Mouse (Mus musculus) heart, embryonic 10.5 days (tissue): ENCODE measurements around the gene Etfbkmt. TPM values are rescaled to one million over a fixed set of nuclear protein-coding genes. Genes with fewer than 3 reads are reported as not detected.
A peak's percentile ranks its signal among the peaks of the same experiment; 100 is the strongest.

Experiments used
- DNase-seq: peaks from one replicate; pipeline ENCODE4 v3.0.0-alpha.2; 2017; ENCODE audit warnings: low spot score
- H3K27ac ChIP-seq: fragments of 300-500 bp; sonication (generic); 2 replicates; pipeline ENCODE4 v1.5.1; 2016; ENCODE audit warnings: mild to moderate bottlenecking
- H3K27me3 ChIP-seq: fragments of 300-500 bp; sonication (generic); 2 replicates; pipeline ENCODE4 v1.6.1; 2016; ENCODE audit warnings: mild to moderate bottlenecking; ENCODE audit not compliant: poor library complexity, insufficient read depth, severe bottlenecking
- H3K36me3 ChIP-seq: fragments of 300-500 bp; sonication (generic); 2 replicates; pipeline ENCODE4 v1.6.1; 2016; ENCODE audit warnings: mild to moderate bottlenecking, moderate library complexity
- H3K4me1 ChIP-seq: fragments of 300-500 bp; sonication (generic); 2 replicates; pipeline ENCODE4 v1.6.1; 2016; ENCODE audit warnings: mild to moderate bottlenecking
- H3K4me3 ChIP-seq: fragments of 300-500 bp; sonication (generic); 2 replicates; pipeline ENCODE4 v1.5.1; 2016; ENCODE audit warnings: mild to moderate bottlenecking, moderate library complexity
- H3K9me3 ChIP-seq: fragments of 300-500 bp; sonication (generic); 2 replicates; pipeline ENCODE4 v1.6.1; 2016; ENCODE audit warnings: mild to moderate bottlenecking, moderate library complexity
- WGBS: fragments of 180-500 bp; shearing (Covaris S2); methylation state at CpG from one replicate; pipeline ENCODE4 v1.1.7; 2016; 5-methylcytosine and 5-hydroxymethylcytosine counted together
- polyA plus RNA-seq: library from polyadenylated mRNA; unstranded; fragments of >200 nt; fragmentation: Nextera tagmentation; extraction: Ambion mirVana; gene quantifications from 2 replicates; pipeline ENCODE4 v1.2.1, GENCODE M21; 2016

Etfbkmt gene
- polyA plus RNA-seq = 14.0 and 19.9 TPM in 2 replicates

DNA sequence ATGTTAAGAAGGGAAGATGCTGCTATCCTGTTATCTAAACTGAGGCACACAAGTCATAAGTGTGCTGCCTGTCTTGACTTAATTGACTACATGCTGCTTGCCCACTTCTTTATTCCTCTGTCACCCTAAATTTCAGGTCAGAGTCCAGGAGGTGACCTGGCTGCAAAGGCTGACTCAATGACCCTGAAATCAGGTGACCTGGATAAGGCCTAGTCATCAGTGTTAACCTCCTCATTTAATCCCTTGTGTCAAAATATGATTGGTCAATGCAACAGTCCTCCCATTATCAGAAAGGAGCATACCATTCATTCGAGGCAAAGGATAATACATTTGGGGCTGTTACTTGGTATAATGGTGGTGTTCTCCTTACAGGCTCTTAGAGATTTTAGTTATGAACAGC lies at the start of gene Etfbkmt:
Gene Etfbkmt, plus strand, starts transcription at position 379 of the 400 bp plus-strand sequence.
- no peaks in the 10 kb centered on the region for H3K9me3 ChIP-seq
- H3K27me3 ChIP-seq = no peaks in the 10 kb centered on the region
- no peak within 1 kb of the TSS for H3K27ac ChIP-seq
- DNase-seq = no peak
- H3K4me3 ChIP-seq = no peak within 1 kb of the TSS
- H3K4me1 ChIP-seq = peaks cover 21% of the 10 kb centered on the region
- H3K36me3 ChIP-seq = peaks cover 13% of the 10 kb centered on the region
- WGBS = 68% methylated on average over 1 of the region's 1 CpGs

DNA sequence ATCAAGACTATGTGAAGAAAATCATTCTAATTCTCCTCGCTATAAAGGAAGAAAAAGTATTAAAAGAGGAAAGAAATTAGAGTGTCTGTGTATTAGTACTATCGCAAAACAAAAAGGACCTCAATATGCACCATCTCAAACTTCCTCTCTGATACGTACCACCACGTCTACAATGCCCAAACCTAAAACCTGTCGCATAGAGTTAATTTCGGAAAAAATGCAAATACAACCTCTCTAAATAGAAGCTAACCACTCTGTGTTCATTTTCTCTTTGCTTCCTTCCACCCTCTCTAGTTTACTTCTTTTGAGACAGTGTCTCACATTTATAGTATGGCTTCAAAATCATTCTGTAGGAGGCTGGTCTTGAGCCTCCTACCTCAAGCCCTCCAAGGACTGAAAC lies 47.2 kb upstream of the Etfbkmt start:
- H3K27ac ChIP-seq = no peak overlapping the region
- no peak for DNase-seq
- H3K4me1 ChIP-seq = peaks cover 16% of the 10 kb centered on the region
- no peak overlapping the region for H3K4me3 ChIP-seq
- no peaks in the 10 kb centered on the region for H3K27me3 ChIP-seq
- WGBS = 90% methylated on average over 6 of the region's 6 CpGs
- H3K9me3 ChIP-seq = no peaks in the 10 kb centered on the region
- no peaks in the 10 kb centered on the region for H3K36me3 ChIP-seq

DNA sequence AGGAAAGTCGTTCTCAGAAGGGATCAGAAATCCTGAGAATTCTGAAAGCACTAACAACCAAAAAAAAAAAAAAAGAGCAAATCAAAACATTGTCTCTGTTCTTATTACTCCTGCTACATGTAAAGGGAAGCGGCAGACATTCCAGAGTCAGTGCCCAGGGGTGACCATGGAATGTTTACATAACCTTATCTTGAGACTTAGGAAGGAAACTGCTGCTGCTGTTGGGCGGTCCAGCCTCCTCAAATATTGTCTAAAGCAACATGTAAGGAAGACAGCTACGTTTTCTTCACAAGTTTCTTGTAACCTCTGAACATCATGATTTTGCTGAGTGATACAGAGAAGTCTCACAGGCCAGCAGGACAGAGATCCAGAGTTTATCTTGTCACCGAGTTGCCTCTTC lies 46.2 kb upstream of the Etfbkmt start:
- no peak overlapping the region for H3K4me3 ChIP-seq
- no peak for DNase-seq
- 13% methylated on average over 5 of the region's 5 CpGs for WGBS
- peaks cover 16% of the 10 kb centered on the region for H3K4me1 ChIP-seq
- no peak overlapping the region for H3K27ac ChIP-seq
- no peaks in the 10 kb centered on the region for H3K27me3 ChIP-seq
- H3K36me3 ChIP-seq = no peaks in the 10 kb centered on the region
- no peaks in the 10 kb centered on the region for H3K9me3 ChIP-seq

DNA sequence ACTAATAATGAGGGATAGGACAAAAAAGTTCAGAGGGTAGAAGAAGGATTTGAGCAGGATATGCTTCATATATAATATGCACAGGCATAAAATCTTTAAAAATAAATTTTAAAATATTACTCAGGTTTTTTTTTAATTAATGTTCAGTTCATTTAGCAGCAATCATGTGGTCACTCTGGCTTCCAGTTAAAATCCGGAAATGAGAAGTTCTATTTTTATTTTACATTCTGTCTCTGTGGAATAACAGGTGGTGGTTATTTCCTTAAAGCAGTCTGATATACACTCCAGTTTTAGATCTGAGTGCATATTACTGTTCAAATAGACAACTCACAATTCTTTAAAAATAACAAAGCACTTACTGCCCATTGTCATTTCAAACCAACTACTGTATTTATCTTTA lies 45.1 kb upstream of the Etfbkmt start:
- 56% methylated on average over 1 of the region's 1 CpGs for WGBS
- Histone ChIP-seq H3K27me3 (no peaks in the 10 kb centered on the region), H3K27ac (no peak overlapping the region), H3K36me3 (no peaks in the 10 kb centered on the region), H3K4me3 (no peak overlapping the region), H3K9me3 (no peaks in the 10 kb centered on the region), H3K4me1 (peaks cover 16% of the 10 kb centered on the region)
- DNase-seq = no peak

DNA sequence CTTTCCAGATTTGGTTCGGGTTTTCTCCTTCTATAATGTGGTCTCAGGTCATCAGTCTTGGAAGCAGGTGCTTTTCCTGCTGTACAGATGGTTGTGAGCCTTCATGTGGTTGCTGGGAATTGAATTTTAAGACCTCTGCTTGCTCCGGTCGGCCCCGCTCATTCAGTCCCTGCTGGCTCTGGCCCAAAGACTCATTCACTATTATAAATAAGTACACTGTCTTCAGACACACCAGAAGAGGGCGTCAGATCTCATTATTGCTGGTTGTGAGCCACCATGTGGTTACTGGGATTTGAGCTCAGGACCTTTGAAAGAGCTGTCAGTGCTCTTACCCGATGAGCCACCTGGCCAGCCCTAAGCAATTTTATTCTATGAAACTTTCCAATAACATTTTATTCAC lies 44.3 kb upstream of the Etfbkmt start:
- DNase-seq = no peak
- WGBS = 75% methylated on average over 6 of the region's 6 CpGs
- Histone ChIP-seq H3K4me1 (peaks cover 16% of the 10 kb centered on the region), H3K9me3 (no peaks in the 10 kb centered on the region), H3K4me3 (no peak overlapping the region), H3K27me3 (no peaks in the 10 kb centered on the region), H3K27ac (no peak overlapping the region), H3K36me3 (no peaks in the 10 kb centered on the region)

DNA sequence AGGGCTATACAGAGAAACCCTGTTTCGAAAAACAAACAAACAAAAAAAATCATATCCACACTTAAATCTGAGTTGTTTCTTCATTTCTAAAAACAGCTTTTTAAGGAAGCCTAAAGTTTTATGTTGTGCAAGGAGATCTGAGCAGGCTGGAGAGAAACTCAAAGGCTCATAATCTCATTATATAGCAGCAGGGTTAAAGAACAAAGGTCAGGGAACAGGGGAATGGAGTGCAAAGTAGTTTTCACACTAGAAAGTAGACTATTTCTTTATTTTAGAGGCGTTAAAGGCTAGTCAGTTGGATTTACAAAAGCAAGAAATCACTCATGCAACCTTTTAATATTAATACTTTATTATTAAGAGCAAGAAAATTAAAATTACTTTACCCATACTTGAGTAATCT lies 43.4 kb upstream of the Etfbkmt start:
- Histone ChIP-seq H3K4me1 (peaks cover 16% of the 10 kb centered on the region), H3K27me3 (no peaks in the 10 kb centered on the region), H3K27ac (no peak overlapping the region), H3K4me3 (no peak overlapping the region), H3K9me3 (no peaks in the 10 kb centered on the region), H3K36me3 (no peaks in the 10 kb centered on the region)
- 78% methylated on average over 2 of the region's 2 CpGs for WGBS
- no peak for DNase-seq

GRCm38 (mm10) chr6:149097276-149097675 lies 42.4 kb upstream of the Etfbkmt start:
- WGBS = 92% methylated on average over 1 of the region's 1 CpGs
- peaks cover 18% of the 10 kb centered on the region for H3K4me1 ChIP-seq
- no peak for DNase-seq
- H3K36me3 ChIP-seq = no peaks in the 10 kb centered on the region
- no peak overlapping the region for H3K4me3 ChIP-seq
- H3K27me3 ChIP-seq = no peaks in the 10 kb centered on the region
- no peaks in the 10 kb centered on the region for H3K9me3 ChIP-seq
- no peak overlapping the region for H3K27ac ChIP-seq

DNA sequence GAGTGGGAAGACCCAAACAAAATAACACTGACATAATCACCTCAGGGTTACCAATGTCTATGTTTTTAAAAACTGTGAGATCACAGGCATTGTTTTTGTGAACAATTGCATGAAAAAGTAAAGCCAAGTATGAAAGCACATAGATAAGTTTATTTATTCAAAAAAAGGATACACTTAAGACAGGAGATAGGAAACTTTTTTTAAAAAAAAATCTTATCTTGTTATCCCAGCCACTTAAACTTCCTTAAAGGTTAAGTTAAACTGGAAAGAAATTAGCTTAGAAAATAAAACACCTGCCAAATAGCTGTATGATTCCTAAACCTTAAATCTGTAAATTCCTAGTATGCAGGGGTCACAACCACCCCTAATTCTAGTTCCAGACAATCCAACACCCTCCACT lies 40.7 kb upstream of the Etfbkmt start:
- no peaks in the 10 kb centered on the region for H3K36me3 ChIP-seq
- H3K27ac ChIP-seq = no peak overlapping the region
- H3K4me1 ChIP-seq = peaks cover 14% of the 10 kb centered on the region
- H3K27me3 ChIP-seq = no peaks in the 10 kb centered on the region
- H3K9me3 ChIP-seq = no peaks in the 10 kb centered on the region
- DNase-seq = no peak
- H3K4me3 ChIP-seq = no peak overlapping the region

- peak; percentile 84 for DNase-seq
- Histone ChIP-seq H3K27ac (peak overlapping the region; percentile 97), H3K4me3 (peak overlapping the region; percentile 91), H3K36me3 (no peaks in the 10 kb centered on the region), H3K4me1 (0 out of 2 replicates have a peak, but pooled peaks cover 3% of the 10 kb centered on the region), H3K27me3 (no peaks in the 10 kb centered on the region), H3K9me3 (no peaks in the 10 kb centered on the region)
- WGBS = 1% methylated on average over 52 of the region's 52 CpGs
These were observed 39.2 kb upstream of the Etfbkmt start for GRCm38 (mm10) chr6:149100174-149101075.

GRCm38 (mm10) chr6:149101076-149101942 lies 38.3 kb upstream of the Etfbkmt start, which contains the start of gene Dennd5b:
TSS of gene Dennd5b (minus strand) at chr6:149101680.
- DNase-seq = peak; percentile 86
- H3K9me3 ChIP-seq = no peaks in the 10 kb centered on the region
- H3K27ac ChIP-seq = peak within 1 kb of the TSS; percentile 97
- WGBS = under 1% methylated on average over 123 of the region's 124 CpGs
- H3K4me3 ChIP-seq = peak within 1 kb of the TSS; percentile 91
- H3K4me1 ChIP-seq = 0 out of 2 replicates have a peak, but pooled peaks cover 2% of the 10 kb centered on the region
- no peaks in the 10 kb centered on the region for H3K27me3 ChIP-seq
- no peaks in the 10 kb centered on the region for H3K36me3 ChIP-seq

GRCm38 (mm10) chr6:149101943-149102243 lies 37.8 kb upstream of the Etfbkmt start:
- H3K27ac ChIP-seq = peak overlapping the region; percentile 97
- H3K9me3 ChIP-seq = no peaks in the 10 kb centered on the region
- no peak for DNase-seq
- no peaks in the 10 kb centered on the region for H3K27me3 ChIP-seq
- H3K4me3 ChIP-seq = peak overlapping the region; percentile 91
- 8% methylated on average over 7 of the region's 7 CpGs for WGBS
- H3K36me3 ChIP-seq = no peaks in the 10 kb centered on the region
- 0 out of 2 replicates have a peak, but pooled peaks cover 2% of the 10 kb centered on the region for H3K4me1 ChIP-seq

DNA sequence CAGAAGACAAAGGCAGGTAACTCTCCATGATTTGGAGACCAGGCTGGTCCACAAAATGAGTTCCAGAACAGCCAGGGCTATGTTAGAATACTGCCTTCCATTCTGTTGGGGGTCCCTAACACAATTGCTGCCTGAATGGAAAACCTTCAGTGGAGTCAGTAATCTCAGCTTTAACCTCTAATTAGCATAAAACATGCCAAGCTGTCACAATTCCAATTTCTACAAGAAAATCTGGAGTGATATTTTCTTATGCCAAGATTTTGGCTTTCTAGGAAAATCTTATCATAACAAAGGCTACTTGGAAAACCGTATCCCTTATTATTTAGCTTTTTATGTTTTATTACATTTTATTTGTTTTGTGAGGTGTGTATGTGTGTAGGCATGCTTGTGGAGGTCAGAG lies 36.2 kb upstream of the Etfbkmt start:
- no peak for DNase-seq
- no peak overlapping the region for H3K27ac ChIP-seq
- no peaks in the 10 kb centered on the region for H3K36me3 ChIP-seq
- 0 out of 2 replicates have a peak, but pooled peaks cover 2% of the 10 kb centered on the region for H3K4me1 ChIP-seq
- H3K27me3 ChIP-seq = no peaks in the 10 kb centered on the region
- H3K9me3 ChIP-seq = no peaks in the 10 kb centered on the region
- WGBS = 95% methylated on average over 1 of the region's 1 CpGs
- no peak overlapping the region for H3K4me3 ChIP-seq

DNA sequence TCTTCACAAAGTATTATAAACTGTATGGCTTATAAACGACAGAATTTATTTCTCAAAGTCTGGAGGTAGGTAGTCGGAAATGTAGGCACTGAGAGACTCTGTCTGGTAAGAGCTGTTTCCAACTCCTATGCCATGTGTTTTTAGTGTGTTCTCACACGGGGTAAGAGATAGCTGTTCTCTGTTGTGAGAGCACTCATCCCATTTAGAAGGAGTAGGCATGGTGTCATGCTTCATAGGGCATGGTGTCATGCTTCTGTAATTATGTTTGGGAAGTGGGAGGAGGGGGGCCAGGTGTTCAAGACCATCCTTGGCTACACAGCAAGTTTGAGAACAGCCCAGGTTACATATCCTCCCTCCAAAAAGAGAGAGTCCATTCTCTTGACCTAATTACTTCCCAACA lies 32.0 kb upstream of the Etfbkmt start:
- DNase-seq = no peak
- no peaks in the 10 kb centered on the region for H3K27me3 ChIP-seq
- no peak overlapping the region for H3K27ac ChIP-seq
- WGBS = 72% methylated on average over 3 of the region's 3 CpGs
- no peaks in the 10 kb centered on the region for H3K9me3 ChIP-seq
- no peak overlapping the region for H3K4me3 ChIP-seq
- H3K4me1 ChIP-seq = no peaks in the 10 kb centered on the region
- no peaks in the 10 kb centered on the region for H3K36me3 ChIP-seq
